Mouse (Mus musculus): ENCODE data around the gene Gm10322. TPM values are rescaled to one million over a fixed set of nuclear protein-coding genes. Genes with fewer than 3 reads are reported as not detected.

Gm10322 gene
- polyA plus RNA-seq (2014; fragmentation: Nextera tagmentation; extraction: Ambion mirVana), result not detected in 2 replicates

GRCm38 (mm10) chr10:59615981-59616520 is at the start of gene Gm10322:
Gm10322 (plus strand) TSS chr10:59616063.
- Histone ChIP-seq H3K4me2 (ENCODE audit: low read depth, low read length) (peak within 1 kb of the TSS; percentile 81), H3K4me1 (ENCODE audit: control insufficient read depth, insufficient read depth, low read length) (no peaks in the 10 kb centered on the region), H3K9ac (replicated peaks; ENCODE audit: low read length) (peak within 1 kb of the TSS; percentile 92), H3K4me3 (ENCODE audit: low read depth, low read length) (peak within 1 kb of the TSS; percentile 92), H3K27me3 (ENCODE audit: control insufficient read depth, insufficient read depth, low read length) (no peaks in the 10 kb centered on the region), H3K36me3 (replicated peaks; ENCODE audit: control insufficient read depth, insufficient read depth, low read depth, low read length) (no peaks in the 10 kb centered on the region), H3K9me3 (replicated peaks; ENCODE audit: control insufficient read depth, low read length) (no peaks in the 10 kb centered on the region), H3K27ac (replicated peaks; ENCODE audit: low read depth, low read length) (no peak within 1 kb of the TSS; the same call in 1 of the 2 replicates)
- ATAC-seq (replicated peaks; ENCODE audit: insufficient number of reproducible peaks, low FRiP score, low TSS enrichment, low read depth) (peak; percentile 75), DNase-seq (ENCODE audit: low spot score) (peak; percentile 59)
- WGBS, result 0% methylated on average over 41 of the region's 51 CpGs

- no peak overlapping the region for H3K27ac ChIP-seq (replicated peaks; ENCODE audit: low read depth, low read length)
- no peak for DNase-seq (ENCODE audit: low spot score)
Measured at GRCm38 (mm10) chr10:59566968-59567367, 48.9 kb upstream of the Gm10322 start.

DNA sequence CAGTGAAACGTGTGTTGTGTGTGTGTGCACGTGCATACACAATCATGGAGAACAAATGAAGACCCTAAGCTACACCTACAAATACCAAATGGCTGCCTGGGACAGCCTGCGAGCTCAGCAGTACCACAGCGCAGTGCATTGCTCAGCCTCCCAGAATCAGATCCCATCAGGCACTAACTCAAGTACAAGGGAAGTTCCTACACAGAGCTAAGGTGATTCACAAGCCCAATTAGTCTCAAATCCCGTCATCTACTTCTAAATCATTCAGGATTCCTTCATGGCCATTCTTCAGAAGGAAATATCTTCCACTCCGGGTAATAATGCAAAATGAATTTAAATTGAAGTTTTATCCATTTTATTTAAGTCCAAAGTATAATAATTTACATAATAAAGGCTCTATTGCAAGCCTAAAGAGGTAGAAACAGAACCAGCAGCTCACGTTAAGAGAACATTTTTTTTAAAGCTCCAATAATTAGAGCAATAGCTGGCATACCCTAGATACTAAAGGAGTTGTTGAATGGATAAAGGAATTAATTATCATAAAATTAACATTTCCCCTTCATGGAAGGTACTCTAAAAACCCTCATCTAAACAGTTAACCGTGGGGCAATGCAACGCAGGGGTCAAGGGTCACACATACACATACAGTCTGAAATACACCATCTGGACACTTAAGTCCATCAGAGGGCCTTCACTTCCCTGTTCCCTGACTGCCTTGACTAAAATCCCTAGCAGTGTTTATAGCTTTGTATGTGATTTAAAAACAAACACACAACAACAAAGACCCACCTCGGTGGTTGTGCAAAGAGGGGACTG is 47.0 kb upstream of the Gm10322 start:
- Histone ChIP-seq H3K4me2 (ENCODE audit: low read depth, low read length) (no peak overlapping the region), H3K27me3 (ENCODE audit: control insufficient read depth, insufficient read depth, low read length) (no peaks in the 10 kb centered on the region), H3K4me1 (ENCODE audit: control insufficient read depth, insufficient read depth, low read length) (no peaks in the 10 kb centered on the region), H3K36me3 (replicated peaks; ENCODE audit: control insufficient read depth, insufficient read depth, low read depth, low read length) (no peaks in the 10 kb centered on the region), H3K27ac (replicated peaks; ENCODE audit: low read depth, low read length) (no peak overlapping the region), H3K9me3 (replicated peaks; ENCODE audit: control insufficient read depth, low read length) (no peaks in the 10 kb centered on the region), H3K4me3 (ENCODE audit: low read depth, low read length) (no peak overlapping the region), H3K9ac (replicated peaks; ENCODE audit: low read length) (no peak overlapping the region)
- 78% methylated on average over 10 of the region's 10 CpGs for WGBS
- DNase-seq (ENCODE audit: low spot score) (no peak), ATAC-seq (replicated peaks; ENCODE audit: insufficient number of reproducible peaks, low FRiP score, low TSS enrichment, low read depth) (no peak)

More at GRCm38 (mm10) chr10:59566968-59567367, 48.9 kb upstream of the Gm10322 start:
- Histone ChIP-seq H3K4me3 (ENCODE audit: low read depth, low read length) (no peak overlapping the region), H3K4me1 (ENCODE audit: control insufficient read depth, insufficient read depth, low read length) (no peaks in the 10 kb centered on the region), H3K27me3 (ENCODE audit: control insufficient read depth, insufficient read depth, low read length) (no peaks in the 10 kb centered on the region), H3K9me3 (replicated peaks; ENCODE audit: control insufficient read depth, low read length) (no peaks in the 10 kb centered on the region), H3K9ac (replicated peaks; ENCODE audit: low read length) (no peak overlapping the region), H3K4me2 (ENCODE audit: low read depth, low read length) (no peak overlapping the region), H3K36me3 (replicated peaks; ENCODE audit: control insufficient read depth, insufficient read depth, low read depth, low read length) (no peaks in the 10 kb centered on the region)
- ATAC-seq (replicated peaks; ENCODE audit: insufficient number of reproducible peaks, low FRiP score, low TSS enrichment, low read depth), result no peak
- WGBS, result 94% methylated on average over 13 of the region's 13 CpGs

GRCm38 (mm10) chr10:59569481-59569869 is 46.4 kb upstream of the Gm10322 start:
- ATAC-seq (replicated peaks; ENCODE audit: insufficient number of reproducible peaks, low FRiP score, low TSS enrichment, low read depth) (no peak), DNase-seq (ENCODE audit: low spot score) (no peak)
- Histone ChIP-seq H3K27me3 (ENCODE audit: control insufficient read depth, insufficient read depth, low read length) (no peaks in the 10 kb centered on the region), H3K36me3 (replicated peaks; ENCODE audit: control insufficient read depth, insufficient read depth, low read depth, low read length) (no peaks in the 10 kb centered on the region), H3K4me1 (ENCODE audit: control insufficient read depth, insufficient read depth, low read length) (no peaks in the 10 kb centered on the region), H3K4me3 (ENCODE audit: low read depth, low read length) (no peak overlapping the region), H3K9ac (replicated peaks; ENCODE audit: low read length) (no peak overlapping the region), H3K9me3 (replicated peaks; ENCODE audit: control insufficient read depth, low read length) (no peaks in the 10 kb centered on the region), H3K4me2 (ENCODE audit: low read depth, low read length) (no peak overlapping the region), H3K27ac (replicated peaks; ENCODE audit: low read depth, low read length) (no peak overlapping the region)
- 87% methylated on average over 1 of the region's 1 CpGs for WGBS

GRCm38 (mm10) chr10:59570360-59570759 is 45.5 kb upstream of the Gm10322 start:
- H3K4me3 ChIP-seq (ENCODE audit: low read depth, low read length), result no peak overlapping the region

DNA sequence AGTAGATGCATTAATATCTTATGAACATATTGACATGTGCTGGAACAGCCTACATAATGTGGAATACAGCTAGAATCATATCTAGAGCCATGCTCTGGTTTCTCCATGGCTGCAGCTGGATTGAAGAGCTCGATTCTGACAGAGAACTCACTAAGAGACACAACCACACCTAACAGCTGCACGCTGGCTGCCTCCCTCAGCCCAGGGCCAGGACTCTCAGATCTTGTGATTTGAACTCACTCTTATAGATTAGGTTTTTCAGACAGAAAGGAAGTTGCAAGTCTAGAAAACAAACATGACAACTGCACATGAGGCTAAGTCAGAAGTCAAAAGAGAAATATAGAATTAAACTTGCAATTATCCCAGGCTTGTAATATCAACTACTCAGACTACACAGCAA is 45.1 kb upstream of the Gm10322 start:
- 84% methylated on average over 2 of the region's 2 CpGs for WGBS
- no peaks in the 10 kb centered on the region for H3K9me3 ChIP-seq (replicated peaks; ENCODE audit: control insufficient read depth, low read length)
- no peak overlapping the region for H3K9ac ChIP-seq (replicated peaks; ENCODE audit: low read length)
- H3K4me1 ChIP-seq (ENCODE audit: control insufficient read depth, insufficient read depth, low read length), result no peaks in the 10 kb centered on the region
- H3K4me2 ChIP-seq (ENCODE audit: low read depth, low read length), result no peak overlapping the region
- H3K36me3 ChIP-seq (replicated peaks; ENCODE audit: control insufficient read depth, insufficient read depth, low read depth, low read length), result no peaks in the 10 kb centered on the region
- ATAC-seq (replicated peaks; ENCODE audit: insufficient number of reproducible peaks, low FRiP score, low TSS enrichment, low read depth), result no peak
- H3K4me3 ChIP-seq (ENCODE audit: low read depth, low read length), result no peak overlapping the region
- no peak for DNase-seq (ENCODE audit: low spot score)
- no peak overlapping the region for H3K27ac ChIP-seq (replicated peaks; ENCODE audit: low read depth, low read length)
- no peaks in the 10 kb centered on the region for H3K27me3 ChIP-seq (ENCODE audit: control insufficient read depth, insufficient read depth, low read length)

More at GRCm38 (mm10) chr10:59570360-59570759, 45.5 kb upstream of the Gm10322 start:
- Histone ChIP-seq H3K9ac (replicated peaks; ENCODE audit: low read length) (no peak overlapping the region), H3K27ac (replicated peaks; ENCODE audit: low read depth, low read length) (no peak overlapping the region), H3K27me3 (ENCODE audit: control insufficient read depth, insufficient read depth, low read length) (no peaks in the 10 kb centered on the region), H3K4me1 (ENCODE audit: control insufficient read depth, insufficient read depth, low read length) (no peaks in the 10 kb centered on the region), H3K9me3 (replicated peaks; ENCODE audit: control insufficient read depth, low read length) (no peaks in the 10 kb centered on the region), H3K36me3 (replicated peaks; ENCODE audit: control insufficient read depth, insufficient read depth, low read depth, low read length) (no peaks in the 10 kb centered on the region), H3K4me2 (ENCODE audit: low read depth, low read length) (no peak overlapping the region)
- 90% methylated on average over 6 of the region's 6 CpGs for WGBS
- no peak for DNase-seq (ENCODE audit: low spot score)
- no peak for ATAC-seq (replicated peaks; ENCODE audit: insufficient number of reproducible peaks, low FRiP score, low TSS enrichment, low read depth)

DNA sequence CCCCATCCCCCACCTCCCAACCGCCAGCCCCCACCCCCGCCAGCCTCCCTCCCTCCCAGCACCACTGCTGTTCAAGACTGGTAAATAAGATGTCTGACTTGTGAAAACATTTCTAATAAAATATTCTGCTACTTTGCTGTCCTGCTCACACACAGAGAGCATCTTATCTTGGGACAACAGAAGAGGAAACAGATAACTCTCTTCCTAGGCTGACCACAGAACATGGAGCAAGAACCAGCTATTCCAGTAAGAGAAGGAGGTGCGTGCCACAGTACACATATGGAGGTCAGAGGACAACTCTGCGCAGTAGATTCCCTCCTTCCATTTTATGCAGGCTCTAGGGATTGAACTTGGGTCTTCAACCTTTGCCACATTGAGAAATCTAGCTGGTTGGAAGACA is 44.6 kb upstream of the Gm10322 start:
- Histone ChIP-seq H3K36me3 (replicated peaks; ENCODE audit: control insufficient read depth, insufficient read depth, low read depth, low read length) (no peaks in the 10 kb centered on the region), H3K4me2 (ENCODE audit: low read depth, low read length) (no peak overlapping the region), H3K27me3 (ENCODE audit: control insufficient read depth, insufficient read depth, low read length) (no peaks in the 10 kb centered on the region), H3K9ac (replicated peaks; ENCODE audit: low read length) (no peak overlapping the region), H3K4me1 (ENCODE audit: control insufficient read depth, insufficient read depth, low read length) (no peaks in the 10 kb centered on the region), H3K27ac (replicated peaks; ENCODE audit: low read depth, low read length) (no peak overlapping the region), H3K4me3 (ENCODE audit: low read depth, low read length) (no peak overlapping the region), H3K9me3 (replicated peaks; ENCODE audit: control insufficient read depth, low read length) (no peaks in the 10 kb centered on the region)
- no peak for ATAC-seq (replicated peaks; ENCODE audit: insufficient number of reproducible peaks, low FRiP score, low TSS enrichment, low read depth)
- no peak for DNase-seq (ENCODE audit: low spot score)
- WGBS, result 89% methylated on average over 4 of the region's 4 CpGs

DNA sequence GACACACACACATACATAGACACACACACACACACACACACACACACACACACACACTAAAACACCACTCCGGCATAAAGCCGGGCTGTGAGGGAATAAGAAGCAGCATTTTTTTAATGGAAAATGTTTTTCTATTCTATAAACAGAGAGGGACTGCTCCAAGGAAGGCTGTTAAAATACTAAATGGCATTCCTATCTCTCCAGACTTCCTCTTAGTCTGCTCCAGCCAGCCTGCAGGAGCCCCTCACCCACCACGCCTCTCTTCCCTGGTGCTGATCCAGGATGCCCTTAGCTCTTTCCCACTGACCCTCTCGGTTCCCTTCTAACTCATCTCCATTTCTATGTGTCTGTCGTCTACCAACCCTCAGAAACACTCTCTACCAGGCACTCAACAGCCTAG is 43.9 kb upstream of the Gm10322 start:
- H3K27me3 ChIP-seq (ENCODE audit: control insufficient read depth, insufficient read depth, low read length), result no peaks in the 10 kb centered on the region
- no peak overlapping the region for H3K4me2 ChIP-seq (ENCODE audit: low read depth, low read length)
- no peak overlapping the region for H3K9ac ChIP-seq (replicated peaks; ENCODE audit: low read length)
- ATAC-seq (replicated peaks; ENCODE audit: insufficient number of reproducible peaks, low FRiP score, low TSS enrichment, low read depth) (no peak), DNase-seq (ENCODE audit: low spot score) (no peak)
- H3K36me3 ChIP-seq (replicated peaks; ENCODE audit: control insufficient read depth, insufficient read depth, low read depth, low read length), result no peaks in the 10 kb centered on the region
- no peaks in the 10 kb centered on the region for H3K4me1 ChIP-seq (ENCODE audit: control insufficient read depth, insufficient read depth, low read length)
- H3K4me3 ChIP-seq (ENCODE audit: low read depth, low read length), result no peak overlapping the region
- H3K27ac ChIP-seq (replicated peaks; ENCODE audit: low read depth, low read length), result no peak overlapping the region
- WGBS, result 84% methylated on average over 5 of the region's 5 CpGs
- no peaks in the 10 kb centered on the region for H3K9me3 ChIP-seq (replicated peaks; ENCODE audit: control insufficient read depth, low read length)

Measured in embryonic facial prominence, embryonic 11.5 days (tissue).